Mouse (Mus musculus): ENCODE measurements around the gene Rab11fip2. TPM values are rescaled to one million over a fixed set of nuclear protein-coding genes. Genes with fewer than 3 reads are reported as not detected.

Rab11fip2 gene
- total RNA-seq, 2 experiments from 2014 or later: 8.1 to 10.1 TPM

GRCm38 (mm10) chr19:59862423-59862822, 81.0 kb downstream of the Rab11fip2 start:
- DNase-seq: no peak
- intact Hi-C loops (cut with DNase I): no loop called here

- intact Hi-C loops (cut with DNase I): no loop called here
- DNase-seq: no peak
Observed at GRCm38 (mm10) chr19:59860799-59861198, 82.7 kb downstream of the Rab11fip2 start.

- intact Hi-C loops (cut with DNase I): no loop called here
- no peak for DNase-seq
Observed at GRCm38 (mm10) chr19:59853061-59853460, 90.4 kb downstream of the Rab11fip2 start.
